Mouse (Mus musculus) cerebellum, adult 18-20 months (tissue): ENCODE results near the gene Cldn9.

Experiments
- DNase-seq, 2 experiments: peaks; one replicate each; pipeline ENCODE4 v3.0.0; 2021

The Cldn9 gene

DNA sequence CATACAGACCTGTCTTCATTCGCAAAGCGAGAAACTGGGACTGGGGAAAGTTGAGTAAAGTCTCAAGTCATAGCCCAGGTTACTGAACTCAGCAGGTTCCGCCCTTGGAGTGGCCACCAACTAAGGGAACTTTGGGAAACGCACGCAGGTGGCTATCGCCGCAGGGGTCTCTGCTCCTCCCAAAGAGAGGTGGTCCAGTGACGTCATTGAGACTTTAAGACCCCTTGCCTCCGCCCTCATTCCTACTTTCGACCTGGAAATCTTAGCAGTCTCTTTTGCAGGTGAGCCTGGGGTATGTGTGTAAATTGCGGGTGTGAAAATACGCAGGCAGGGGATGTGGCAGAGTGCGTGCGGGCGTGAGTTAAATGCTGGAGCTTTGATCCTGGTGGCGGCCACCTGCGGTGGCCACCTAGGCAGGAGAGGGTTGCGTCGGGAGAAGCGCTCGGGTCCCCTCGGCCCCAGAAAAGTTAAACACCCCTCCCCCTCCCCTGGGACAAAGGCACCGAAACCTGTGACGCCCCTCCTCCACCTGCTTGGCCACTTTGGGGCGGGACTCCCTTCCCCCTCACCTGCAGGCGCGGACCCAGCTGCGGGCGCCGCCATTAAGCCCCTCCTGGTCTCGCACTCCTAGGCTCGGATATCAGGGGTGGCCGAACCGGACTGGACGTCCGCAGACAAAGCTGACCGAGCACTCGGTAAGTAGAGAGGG lies 4.5 kb downstream of the Cldn9 start, which contains the start of gene Cldn6:
Gene Cldn6, plus strand, starts transcription at position 123 of the 709 bp plus-strand sequence.
- no peak for DNase-seq

DNA sequence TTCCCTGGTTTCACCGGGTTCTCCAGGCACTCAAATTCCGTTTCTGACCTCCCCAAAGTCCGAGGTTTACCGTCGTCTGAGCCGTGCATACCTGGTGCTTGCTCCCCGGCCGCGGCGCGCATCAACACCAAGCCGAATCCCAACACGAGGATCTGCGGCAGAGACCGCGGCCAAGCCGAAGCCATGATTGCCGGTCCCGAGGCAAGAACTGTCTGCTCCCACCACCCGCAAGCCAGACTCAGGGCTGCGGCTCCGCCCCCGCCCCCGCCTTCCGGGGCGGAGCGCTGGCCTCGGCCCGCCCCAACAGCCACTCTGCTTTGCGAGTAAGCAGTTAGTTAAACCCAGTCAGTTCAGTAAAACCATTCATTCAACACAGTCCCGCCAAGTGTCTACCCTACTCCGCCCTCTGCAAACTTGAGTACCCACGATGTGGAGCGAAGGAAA lies 6.6 kb downstream of the Cldn9 start, which contains the start of gene Tnfrsf12a:
Gene Tnfrsf12a, minus strand, starts transcription at position 233 of the 444 bp plus-strand sequence.
- peak; percentile 88 to 90 for DNase-seq

GRCm38 (mm10) chr17:23676473-23677031 lies 7.3 kb downstream of the Cldn9 start:
- DNase-seq, result peak; percentile 63 to 76

- peak; percentile 59 to 64 for DNase-seq
Measured at GRCm38 (mm10) chr17:23675564-23676281, 8.1 kb downstream of the Cldn9 start.

DNA sequence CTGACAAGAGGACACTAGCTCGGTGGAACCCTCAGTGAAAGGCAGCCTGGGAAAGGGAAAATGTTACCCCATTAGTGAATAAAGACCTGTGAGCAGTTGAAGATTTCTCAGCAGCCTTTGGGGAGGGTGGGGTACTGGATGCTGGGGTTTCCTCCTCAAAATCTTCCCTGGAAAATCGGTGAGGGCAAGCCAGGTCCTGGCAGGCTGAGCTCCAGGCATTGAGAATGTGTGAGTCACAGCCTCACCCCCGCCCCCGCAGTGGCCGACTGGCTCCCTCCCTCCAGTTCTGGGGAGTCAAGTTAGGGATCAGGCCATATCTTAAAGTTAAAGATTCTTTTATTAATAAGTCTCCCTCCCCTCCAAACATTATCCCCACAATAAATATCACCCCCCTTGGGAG lies 8.7 kb downstream of the Cldn9 start:
- peak; percentile 67 to 75 for DNase-seq

DNA sequence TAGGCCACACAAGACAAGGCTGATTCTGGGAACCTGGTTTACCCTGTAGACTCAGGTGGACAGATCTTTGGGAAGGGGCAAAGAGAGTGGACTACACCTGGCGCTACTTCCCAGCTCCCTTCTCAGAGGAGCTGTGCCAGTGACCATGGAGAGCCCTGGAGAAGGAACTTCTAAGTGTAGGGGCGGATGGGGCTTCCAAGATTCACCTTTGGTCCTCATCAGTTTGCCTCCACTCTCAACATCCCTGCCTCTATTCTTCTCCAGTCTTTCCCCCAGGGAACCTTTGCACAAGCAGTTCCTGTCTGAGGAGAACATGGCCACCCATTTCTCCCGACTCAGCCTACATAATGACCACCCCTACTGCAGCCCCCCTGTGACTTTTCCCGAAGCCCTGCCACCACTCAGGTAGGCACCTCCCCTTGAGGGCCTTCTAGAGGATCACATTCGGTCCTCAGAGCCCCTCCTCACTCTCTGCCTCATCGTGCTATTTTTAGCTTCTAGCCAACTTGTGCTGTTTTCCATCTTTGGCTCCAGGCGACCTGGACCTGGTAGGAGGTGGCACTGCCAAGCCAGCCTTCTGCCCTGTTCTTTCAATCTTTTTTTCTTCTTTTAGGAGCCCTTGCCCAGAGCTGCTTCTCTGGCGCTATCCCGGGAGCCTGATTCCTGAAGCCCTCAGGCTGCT lies 9.4 kb downstream of the Cldn9 start:
- peak; percentile 56 for DNase-seq

DNA sequence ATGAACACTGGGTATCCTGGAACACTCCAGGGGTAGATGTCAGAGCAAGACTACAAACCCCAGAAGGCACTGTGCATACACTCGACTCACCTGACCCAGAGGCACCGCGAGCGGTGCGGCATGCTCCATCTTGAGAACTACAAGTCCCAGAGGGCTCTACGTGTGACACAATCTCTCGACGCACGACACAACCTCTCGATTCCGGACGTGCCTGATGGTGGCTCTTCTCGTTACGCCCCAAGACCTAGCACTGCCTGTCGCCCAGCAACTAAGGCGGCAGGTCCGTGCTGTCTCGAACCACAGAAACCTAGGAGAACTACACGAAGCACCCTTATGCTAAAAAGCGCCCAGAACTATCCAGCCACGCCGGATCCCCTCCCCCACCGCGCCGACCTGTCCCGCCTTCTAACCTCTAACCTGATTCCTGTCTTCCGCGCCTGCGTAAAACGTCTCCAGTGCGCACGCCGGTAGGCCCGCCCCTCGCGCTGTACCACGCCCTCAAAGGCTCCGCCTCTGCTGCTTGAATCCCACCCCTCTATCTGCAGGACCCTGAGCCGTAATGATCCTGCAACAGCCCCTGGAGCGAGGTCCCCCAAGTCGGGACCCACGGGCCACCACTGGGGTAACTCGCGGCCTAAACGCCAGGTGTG lies 10.3 kb downstream of the Cldn9 start, which contains the start of the genes Hcfc1r1 and Thoc6:
Gene Hcfc1r1, plus strand, starts transcription at position 173 of the 650 bp plus-strand sequence.
Gene Thoc6, minus strand, starts transcription at position 459 of the 650 bp plus-strand sequence.
- peak; percentile 95 to 97 for DNase-seq

DNA sequence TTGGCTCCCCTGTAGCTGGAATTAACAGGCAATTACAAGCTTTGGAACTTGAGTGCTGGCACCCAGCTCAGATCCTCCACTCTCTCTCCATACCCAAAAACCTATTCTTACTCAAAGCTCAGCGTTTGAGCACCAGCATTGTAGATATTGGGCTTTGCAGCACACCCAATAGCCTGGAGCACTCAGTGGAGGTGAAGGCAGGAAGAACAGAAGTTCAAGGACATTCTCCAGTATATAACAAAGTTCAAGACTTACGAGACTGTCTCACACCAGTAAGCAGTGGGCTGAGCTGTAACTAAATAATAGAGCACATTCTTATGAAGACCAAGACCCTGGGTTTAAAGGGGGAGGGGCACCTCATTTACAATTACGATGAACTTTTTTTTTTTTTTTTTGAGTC lies 11.1 kb downstream of the Cldn9 start:
- no peak for DNase-seq

DNA sequence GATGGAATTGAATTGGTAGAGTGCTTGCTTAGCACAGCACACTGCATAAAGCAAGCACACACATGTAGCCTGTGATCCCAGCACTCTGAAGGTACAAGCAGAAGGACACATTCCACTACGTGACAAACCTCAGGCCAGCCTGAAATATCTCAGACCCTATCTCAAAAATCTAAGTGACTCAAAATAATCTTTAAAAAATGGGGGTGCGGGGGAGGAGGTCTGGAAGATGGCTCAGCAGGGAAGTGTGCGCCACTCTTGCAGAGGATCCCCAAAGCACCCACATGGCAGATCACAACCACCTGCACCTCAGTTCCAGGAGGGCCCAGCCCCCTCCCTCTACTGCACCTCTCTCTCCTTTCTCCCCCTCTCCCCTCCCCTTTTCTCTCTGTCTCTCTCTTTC lies 12.3 kb downstream of the Cldn9 start:
- no peak for DNase-seq

GRCm38 (mm10) chr17:23670516-23671074 lies 13.2 kb downstream of the Cldn9 start:
- DNase-seq, result no peak

GRCm38 (mm10) chr17:23665511-23665910 lies 18.3 kb downstream of the Cldn9 start:
- no peak for DNase-seq

GRCm38 (mm10) chr17:23664556-23665021 lies 19.2 kb downstream of the Cldn9 start:
- no peak for DNase-seq

GRCm38 (mm10) chr17:23661526-23661925 lies 22.3 kb downstream of the Cldn9 start:
- no peak for DNase-seq

GRCm38 (mm10) chr17:23660876-23661200 lies 23.0 kb downstream of the Cldn9 start:
- DNase-seq, result no peak

GRCm38 (mm10) chr17:23660117-23660875 lies 23.5 kb downstream of the Cldn9 start, which contains the start of gene Bicdl2:
Bicdl2 (plus strand) TSS chr17:23660506.
- DNase-seq, result peak; percentile 36 to 66

DNA sequence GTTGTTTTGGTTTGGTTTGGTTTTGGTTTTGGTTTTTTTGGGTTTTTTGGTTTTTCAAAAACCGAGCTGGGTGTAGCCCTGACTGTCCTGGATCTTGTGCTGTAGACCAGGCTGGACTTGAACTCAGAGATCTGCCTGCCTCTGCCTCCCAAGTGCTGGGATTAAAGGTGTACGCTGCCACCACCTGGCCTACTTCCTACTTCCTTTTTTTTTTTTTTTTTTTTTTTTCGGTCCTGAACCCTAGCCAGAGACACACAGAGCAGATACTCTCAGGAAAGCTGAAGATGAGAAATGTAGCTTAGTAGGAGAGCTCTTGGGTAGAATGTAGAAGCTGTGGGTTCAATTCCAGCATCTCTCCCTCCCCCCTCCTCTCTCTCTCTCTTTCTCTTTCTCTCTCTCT lies 25.4 kb downstream of the Cldn9 start:
- DNase-seq, result no peak

- no peak for DNase-seq
Measured at GRCm38 (mm10) chr17:23654410-23654809, 29.4 kb downstream of the Cldn9 start.

GRCm38 (mm10) chr17:23654001-23654400 lies 29.8 kb downstream of the Cldn9 start:
- no peak for DNase-seq

- DNase-seq, result no peak
Measured at GRCm38 (mm10) chr17:23653324-23653723, 30.5 kb downstream of the Cldn9 start.

DNA sequence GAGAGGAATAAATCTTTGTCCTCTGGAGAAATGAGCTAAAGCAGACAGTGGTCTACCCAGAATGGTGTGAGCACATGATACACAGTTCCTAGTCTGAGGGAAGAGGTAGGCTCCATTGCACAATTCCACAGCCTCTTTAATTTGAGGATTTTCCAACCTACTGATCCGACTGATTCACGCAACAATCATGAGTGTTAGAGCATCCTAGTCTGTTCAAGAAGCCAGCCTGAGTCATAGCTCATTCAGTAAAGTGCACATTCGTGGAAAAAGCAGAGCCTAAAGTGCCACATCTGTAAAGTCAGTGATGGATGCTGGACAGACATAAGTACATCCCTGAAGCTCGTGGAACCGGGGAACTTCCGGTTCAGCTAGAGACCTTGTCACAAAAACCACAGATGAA lies 32.5 kb downstream of the Cldn9 start:
- DNase-seq, result no peak

DNA sequence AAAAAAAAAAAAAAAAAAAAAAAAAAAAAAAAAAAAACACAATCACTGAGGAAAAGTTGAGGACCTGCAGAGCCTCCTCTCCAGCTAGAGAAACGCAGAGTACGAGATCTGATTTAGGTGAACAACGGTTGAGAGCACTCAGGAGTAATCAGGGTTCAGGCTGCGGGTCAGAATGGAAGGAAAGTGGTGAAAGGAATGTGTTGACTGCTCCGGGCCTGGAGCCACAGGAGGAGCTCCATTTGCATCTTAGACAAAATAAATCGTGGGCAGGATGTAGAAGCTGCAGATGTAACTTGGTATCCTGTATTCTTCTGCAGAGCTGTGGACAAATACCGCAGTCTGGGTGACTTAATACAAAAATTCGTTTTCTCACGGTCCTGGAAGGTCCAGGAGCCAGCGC lies 37.9 kb downstream of the Cldn9 start:
- DNase-seq, result no peak
